Mouse (Mus musculus) C2C12 (cell line): ENCODE measurements around the gene Idh1.
"Not testable (repeated sequence)": the region's sequence is repeated elsewhere in the genome, so short reads cannot be mapped to it uniquely, and the experiment has no call there.

Source experiments
- CEBPB ChIP-seq: IDR thresholded peaks from one replicate; pipeline ENCODE4 v1.6.1; 2011; ENCODE audit warnings: low read depth, mild to moderate bottlenecking, control low read depth, moderate library complexity
- CTCF ChIP-seq: IDR thresholded peaks from one replicate; pipeline ENCODE4 v1.5.1; 2011; ENCODE audit not compliant: control insufficient read depth, insufficient read depth, insufficient read length
- MYOG ChIP-seq: IDR thresholded peaks from one replicate; pipeline ENCODE4 v1.6.1; 2011; ENCODE audit not compliant: control insufficient read depth, insufficient read length; ENCODE audit errors: extremely low read depth
- USF1 ChIP-seq: IDR thresholded peaks from one replicate; pipeline ENCODE4 v1.6.1; 2011; ENCODE audit warnings: low read depth, mild to moderate bottlenecking, control low read depth, moderate library complexity

DNA sequence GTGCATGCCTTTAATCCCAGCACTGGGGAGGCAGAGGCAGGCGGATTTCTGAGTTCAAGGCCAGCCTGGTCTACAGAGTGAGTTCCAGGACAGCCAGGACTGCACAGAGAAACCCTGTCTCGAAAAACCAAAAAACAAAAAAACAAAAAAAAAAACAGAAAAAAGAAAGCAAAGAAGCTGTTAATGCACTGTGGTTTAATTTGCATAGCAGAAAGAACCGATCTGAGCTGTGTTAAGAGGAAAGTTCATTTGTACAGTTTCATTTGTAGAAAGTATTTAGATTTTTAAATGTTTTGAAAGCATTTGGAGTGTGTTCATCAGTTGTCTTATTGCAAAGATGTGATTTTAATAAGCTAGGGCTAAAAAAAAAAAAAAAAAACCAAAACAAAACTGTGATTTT is 43.5 kb upstream of the Idh1 start:
- TF ChIP-seq CTCF, USF1, CEBPB, MYOG: not testable (repeated sequence)
